Mouse (Mus musculus): ENCODE measurements around the gene Macrod2. TPM values are rescaled to one million over a fixed set of nuclear protein-coding genes. Genes with fewer than 3 reads are reported as not detected.

Gene Macrod2
- polyA plus RNA-seq, 1 experiment = 2.3 TPM

GRCm38 (mm10) chr2:141234724-141235453, 839.8 kb downstream of the Macrod2 start:
- DNase-seq (ENCODE audit: low read depth, low spot score) = no peak
- WGBS = 54% methylated on average over 5 of the region's 5 CpGs

- DNase-seq (ENCODE audit: low read depth, low spot score) = no peak
- WGBS = 27% methylated on average over 2 of the region's 2 CpGs
These were observed 852.6 kb downstream of the Macrod2 start for GRCm38 (mm10) chr2:141247680-141248079.

- WGBS = 87% methylated on average over 4 of the region's 4 CpGs
- no peak for DNase-seq (ENCODE audit: low read depth, low spot score)
These were observed 869.5 kb downstream of the Macrod2 start for GRCm38 (mm10) chr2:141264582-141264981.

- no peak for DNase-seq (ENCODE audit: low read depth, low spot score)
These were observed 871.5 kb downstream of the Macrod2 start for GRCm38 (mm10) chr2:141266591-141266990.

GRCm38 (mm10) chr2:141271541-141271940, 876.4 kb downstream of the Macrod2 start:
- 78% methylated on average over 4 of the region's 4 CpGs for WGBS
- no peak for DNase-seq (ENCODE audit: low read depth, low spot score)

GRCm38 (mm10) chr2:141272966-141273365, 877.9 kb downstream of the Macrod2 start:
- DNase-seq (ENCODE audit: low read depth, low spot score) = no peak
- WGBS = 95% methylated on average over 4 of the region's 4 CpGs

- DNase-seq (ENCODE audit: low read depth, low spot score) = no peak
- 59% methylated on average over 2 of the region's 2 CpGs for WGBS
These were observed 879.2 kb downstream of the Macrod2 start for GRCm38 (mm10) chr2:141274262-141274661.

- no peak for DNase-seq (ENCODE audit: low read depth, low spot score)
- 47% methylated on average over 5 of the region's 5 CpGs for WGBS
These were observed 884.1 kb downstream of the Macrod2 start for GRCm38 (mm10) chr2:141279130-141279698.

- 92% methylated on average over 1 of the region's 1 CpGs for WGBS
- DNase-seq (ENCODE audit: low read depth, low spot score) = no peak
These were observed 885.7 kb downstream of the Macrod2 start for GRCm38 (mm10) chr2:141280817-141281216.

- peak; percentile 72 for DNase-seq (ENCODE audit: low read depth, low spot score)
- 26% methylated on average over 7 of the region's 7 CpGs for WGBS
These were observed 891.1 kb downstream of the Macrod2 start for GRCm38 (mm10) chr2:141286110-141286747.

GRCm38 (mm10) chr2:141288494-141288893, 893.4 kb downstream of the Macrod2 start:
- 18% methylated on average over 7 of the region's 7 CpGs for WGBS
- peak; percentile 83 for DNase-seq (ENCODE audit: low read depth, low spot score)

- peak; percentile 89 for DNase-seq (ENCODE audit: low read depth, low spot score)
These were observed 894.1 kb downstream of the Macrod2 start for GRCm38 (mm10) chr2:141289059-141289713.

GRCm38 (mm10) chr2:141292847-141293246, 897.7 kb downstream of the Macrod2 start:
- 44% methylated on average over 3 of the region's 3 CpGs for WGBS
- no peak for DNase-seq (ENCODE audit: low read depth, low spot score)

More at GRCm38 (mm10) chr2:141289059-141289713, 894.1 kb downstream of the Macrod2 start:
- WGBS = 15% methylated on average over 2 of the region's 2 CpGs

- no peak for DNase-seq (ENCODE audit: low read depth, low spot score)
- 71% methylated on average over 6 of the region's 6 CpGs for WGBS
These were observed 904.1 kb downstream of the Macrod2 start for GRCm38 (mm10) chr2:141299168-141299567.

- 83% methylated on average over 2 of the region's 2 CpGs for WGBS
- no peak for DNase-seq (ENCODE audit: low read depth, low spot score)
These were observed 905.9 kb downstream of the Macrod2 start for GRCm38 (mm10) chr2:141301030-141301429.

- no peak for DNase-seq (ENCODE audit: low read depth, low spot score)
- 83% methylated on average over 3 of the region's 3 CpGs for WGBS
These were observed 913.3 kb downstream of the Macrod2 start for GRCm38 (mm10) chr2:141308406-141308805.

- WGBS = 81% methylated on average over 10 of the region's 10 CpGs
- DNase-seq (ENCODE audit: low read depth, low spot score) = no peak
These were observed 917.2 kb downstream of the Macrod2 start for GRCm38 (mm10) chr2:141312136-141312948.

- no peak for DNase-seq (ENCODE audit: low read depth, low spot score)
- 93% methylated on average over 3 of the region's 3 CpGs for WGBS
These were observed 920.2 kb downstream of the Macrod2 start for GRCm38 (mm10) chr2:141315349-141315748.

- no peak for DNase-seq (ENCODE audit: low read depth, low spot score)
- WGBS = 88% methylated on average over 7 of the region's 7 CpGs
These were observed 928.9 kb downstream of the Macrod2 start for GRCm38 (mm10) chr2:141323956-141324460.
